Mouse (Mus musculus): ENCODE results near the gene Tmem115. TPM values are rescaled to one million over a fixed set of nuclear protein-coding genes. Genes with fewer than 3 reads are reported as not detected.
A peak's percentile ranks its signal among the peaks of the same experiment; 100 is the strongest.
"Not testable (repeated sequence)": the region's sequence is repeated elsewhere in the genome, so short reads cannot be mapped to it uniquely, and the experiment has no call there.

Tmem115 gene
- total RNA-seq, 2 experiments from 2014 or later, result 34.6 to 35.0 TPM

GRCm38 (mm10) chr9:107550491-107551116 is 16.9 kb downstream of the Tmem115 start:
- no peak for DNase-seq

DNA sequence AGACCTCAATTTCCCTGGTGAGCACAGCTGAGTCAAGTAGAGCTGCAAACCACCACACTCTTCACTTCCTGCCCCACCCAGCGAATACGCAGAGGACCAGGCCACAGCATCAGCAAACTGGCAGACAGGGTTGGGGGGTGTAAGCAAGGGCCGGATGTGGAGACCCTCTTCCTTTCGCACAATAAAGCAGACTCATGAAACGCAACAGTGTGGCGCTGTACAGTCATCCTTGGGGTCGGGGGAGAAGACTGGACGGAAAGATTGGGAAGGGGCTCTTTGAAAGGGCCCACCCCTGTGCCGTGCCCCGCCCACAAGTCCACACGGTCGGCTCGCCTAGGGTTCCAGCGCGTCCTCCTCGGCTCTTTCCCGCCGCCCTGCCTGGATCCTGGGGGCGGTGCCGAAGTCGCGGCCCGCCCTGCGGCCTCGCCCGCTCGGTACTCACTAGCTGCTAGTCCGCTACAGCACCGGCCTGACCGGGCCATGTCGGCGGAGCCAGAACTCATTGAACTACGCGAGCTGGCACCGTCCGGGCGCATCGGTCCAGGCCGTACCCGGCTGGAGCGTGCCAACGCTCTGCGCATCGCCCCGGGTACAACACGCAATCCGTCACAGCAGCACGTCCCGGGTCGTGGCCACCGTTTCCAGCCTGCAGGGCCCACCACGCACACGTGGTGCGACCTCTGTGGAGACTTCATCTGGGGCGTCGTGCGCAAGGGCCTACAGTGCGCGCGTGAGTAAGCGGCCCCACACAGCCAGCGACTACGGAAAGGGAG is 17.6 kb downstream of the Tmem115 start, which contains the start of gene Rassf1:
TSS of gene Rassf1 (plus strand) at position 439 of the 773 bp plus-strand sequence.
- no peak for DNase-seq

DNA sequence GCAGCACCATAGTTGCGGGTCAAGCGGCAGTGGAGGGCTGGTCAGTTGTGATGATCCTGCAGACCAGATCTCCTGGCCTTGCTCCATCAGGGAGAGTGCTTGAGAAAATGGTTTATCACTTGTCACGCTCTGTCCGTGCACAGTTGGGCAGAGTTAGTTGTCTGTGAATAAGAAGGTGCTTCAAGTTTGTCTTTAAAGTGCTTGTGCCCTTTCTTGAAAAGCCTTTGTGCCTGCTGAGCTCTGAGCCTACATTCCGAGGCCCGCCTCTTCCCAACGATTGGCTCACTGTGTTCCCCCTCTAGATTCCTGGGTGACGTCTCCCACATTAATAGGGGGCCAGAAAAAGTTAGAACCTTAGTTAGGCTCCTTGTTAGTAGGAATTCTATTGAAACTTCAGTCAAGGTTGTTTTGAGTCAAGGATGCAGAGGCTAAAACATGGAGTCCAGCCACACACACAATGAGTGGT is 18.2 kb downstream of the Tmem115 start:
- DNase-seq, result no peak

DNA sequence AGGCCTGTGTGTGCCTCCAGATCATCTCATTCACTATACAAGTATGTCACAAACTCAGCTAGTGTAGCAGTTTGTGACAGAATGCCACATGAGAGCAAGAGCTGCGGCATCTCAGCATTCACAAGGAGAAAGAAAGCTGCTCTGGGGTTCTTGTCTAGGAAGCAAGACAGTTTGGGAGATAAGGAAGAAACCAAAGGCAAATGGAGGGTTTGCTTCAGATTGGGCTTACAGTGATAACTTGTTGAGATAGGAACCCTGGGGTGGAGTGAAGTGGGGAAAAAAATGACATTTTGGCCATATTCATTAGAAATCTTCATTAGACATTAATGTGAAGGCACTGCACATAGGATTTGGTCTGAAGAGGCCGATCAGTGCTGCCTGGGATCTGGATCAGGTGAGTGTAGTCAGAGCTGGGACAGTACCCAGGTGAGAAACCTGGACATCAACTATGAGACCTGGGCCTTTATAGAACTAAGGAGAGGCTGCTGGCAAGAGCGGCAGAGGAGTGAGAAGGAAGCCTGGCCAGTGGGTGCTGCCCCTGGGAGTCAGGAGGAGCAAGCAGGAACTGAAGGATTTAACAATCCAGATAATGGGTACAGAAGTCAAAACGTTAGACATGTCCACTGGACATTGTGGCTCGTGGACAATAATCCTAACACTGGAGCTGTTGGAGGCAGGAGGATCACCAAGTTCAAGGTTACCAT is 19.1 kb downstream of the Tmem115 start:
- no peak for DNase-seq

DNA sequence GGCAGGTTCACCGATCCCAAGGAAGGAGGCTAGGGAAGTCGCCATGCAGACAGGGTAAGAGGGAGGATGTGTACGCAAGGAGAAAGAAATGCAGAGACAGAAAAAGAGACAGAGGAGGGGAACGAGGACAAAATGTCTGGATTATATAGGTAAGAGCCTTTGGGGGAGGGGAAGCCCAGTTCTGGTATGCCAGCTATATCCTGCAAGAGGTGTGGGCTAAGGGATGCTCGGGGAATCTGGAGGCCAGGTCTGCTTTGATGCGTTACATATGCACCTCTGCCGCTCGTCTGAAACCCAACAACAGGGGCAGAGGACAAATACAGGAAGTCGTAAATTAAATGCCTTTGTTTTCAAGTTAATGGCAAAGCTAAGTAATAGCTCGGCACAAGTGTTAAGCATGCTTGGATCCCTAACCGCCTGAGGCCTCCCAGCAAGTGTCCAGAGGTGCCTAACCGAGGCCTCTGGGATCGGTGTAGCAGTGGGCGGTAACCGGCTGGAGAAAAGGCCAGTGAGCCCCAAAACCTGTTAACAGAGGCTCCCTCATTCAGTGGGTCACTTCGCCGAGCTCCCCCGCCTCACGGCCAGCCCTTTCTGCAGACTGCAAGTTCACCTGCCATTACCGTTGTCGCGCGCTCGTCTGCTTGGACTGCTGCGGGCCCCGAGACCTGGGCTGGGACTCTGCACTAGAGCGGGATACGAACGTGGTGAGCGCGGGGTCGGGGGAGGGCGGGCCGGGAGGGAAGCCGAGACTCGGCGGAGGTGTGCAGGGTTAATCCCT is 20.0 kb downstream of the Tmem115 start:
- DNase-seq, result no peak

DNA sequence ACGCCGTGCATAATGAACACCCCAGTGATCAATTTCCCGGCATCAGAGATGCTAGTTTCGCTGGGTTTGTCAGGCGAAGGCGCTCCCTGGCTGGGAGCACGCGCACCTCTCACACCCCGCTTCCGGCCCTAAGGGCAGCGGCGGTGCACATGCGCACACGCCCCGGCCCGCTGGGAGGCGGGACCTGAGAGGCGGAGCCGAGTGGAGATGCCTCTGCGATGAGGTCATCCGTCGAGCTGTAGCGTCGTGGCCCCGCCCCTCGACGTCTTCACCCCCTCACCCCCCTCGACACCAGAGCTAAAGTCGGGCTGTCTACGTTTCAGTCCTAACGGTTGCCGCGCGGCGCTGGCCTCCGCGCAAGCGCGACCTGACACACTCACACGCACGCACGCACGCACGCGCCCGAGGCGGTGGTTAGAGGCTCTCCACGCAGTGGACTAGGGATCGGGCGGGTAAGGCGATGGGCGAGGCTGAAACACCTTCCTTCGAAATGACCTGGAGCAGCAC is 20.6 kb downstream of the Tmem115 start:
- DNase-seq, result peak; percentile 91

DNA sequence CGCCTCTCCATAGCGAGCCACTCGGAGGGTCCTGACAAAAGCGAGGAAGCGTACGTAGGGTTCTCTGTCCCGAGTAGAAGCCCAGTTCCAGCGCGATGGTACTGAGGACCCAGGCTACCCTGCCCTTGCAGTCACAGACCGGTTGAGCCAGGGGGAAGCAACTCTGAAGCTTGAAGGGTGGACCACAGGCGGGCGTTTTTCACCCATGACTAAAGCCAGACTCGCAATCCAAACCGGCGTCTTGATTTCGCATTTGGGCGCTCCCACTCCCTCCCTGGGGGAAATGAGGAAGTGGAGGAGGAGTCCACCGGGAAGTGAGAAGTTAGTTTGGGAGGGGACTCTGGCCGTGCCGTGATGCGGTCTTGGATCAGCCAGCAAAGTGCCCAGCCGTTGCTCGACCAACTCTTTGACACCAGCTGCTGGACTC is 21.3 kb downstream of the Tmem115 start:
- no peak for DNase-seq

GRCm38 (mm10) chr9:107555701-107556100 is 22.0 kb downstream of the Tmem115 start:
- DNase-seq, result no peak

GRCm38 (mm10) chr9:107556346-107556745 is 22.6 kb downstream of the Tmem115 start:
- no peak for DNase-seq

GRCm38 (mm10) chr9:107563029-107563581 is 29.4 kb downstream of the Tmem115 start, which contains the start of gene Tusc2:
TSS of gene Tusc2 (plus strand) at chr9:107563255.
- DNase-seq, result peak; percentile 94 to 95

GRCm38 (mm10) chr9:107565556-107565955 is 31.8 kb downstream of the Tmem115 start:
- DNase-seq, result not testable (repeated sequence)

- peak in 1 of 2 experiments; percentile 55 for DNase-seq
Observed at GRCm38 (mm10) chr9:107566041-107566709, 32.4 kb downstream of the Tmem115 start.

DNA sequence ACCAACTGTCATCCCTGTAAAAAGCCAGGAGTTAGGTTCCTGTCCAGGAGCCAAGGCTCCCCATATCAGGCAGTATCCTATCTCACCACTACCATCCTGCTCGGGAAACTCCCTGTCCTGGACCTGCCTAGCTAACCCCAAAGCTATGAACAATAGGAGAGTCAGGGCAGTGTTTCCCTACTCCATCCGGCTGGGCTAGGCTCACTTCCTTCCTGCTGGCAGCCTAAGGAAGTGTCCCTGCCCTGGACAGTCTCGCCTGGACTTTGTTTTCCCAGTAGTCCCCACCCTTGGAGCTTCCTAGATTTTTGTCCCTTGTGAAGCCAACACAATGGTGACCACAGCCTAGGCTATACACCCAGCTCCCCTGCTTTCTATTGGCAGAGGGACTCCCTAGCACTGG is 33.1 kb downstream of the Tmem115 start:
- no peak for DNase-seq

GRCm38 (mm10) chr9:107567702-107568319 is 34.1 kb downstream of the Tmem115 start, which contains the start of gene Hyal2:
TSS of gene Hyal2 (plus strand) at chr9:107567945.
- DNase-seq, result no peak

DNA sequence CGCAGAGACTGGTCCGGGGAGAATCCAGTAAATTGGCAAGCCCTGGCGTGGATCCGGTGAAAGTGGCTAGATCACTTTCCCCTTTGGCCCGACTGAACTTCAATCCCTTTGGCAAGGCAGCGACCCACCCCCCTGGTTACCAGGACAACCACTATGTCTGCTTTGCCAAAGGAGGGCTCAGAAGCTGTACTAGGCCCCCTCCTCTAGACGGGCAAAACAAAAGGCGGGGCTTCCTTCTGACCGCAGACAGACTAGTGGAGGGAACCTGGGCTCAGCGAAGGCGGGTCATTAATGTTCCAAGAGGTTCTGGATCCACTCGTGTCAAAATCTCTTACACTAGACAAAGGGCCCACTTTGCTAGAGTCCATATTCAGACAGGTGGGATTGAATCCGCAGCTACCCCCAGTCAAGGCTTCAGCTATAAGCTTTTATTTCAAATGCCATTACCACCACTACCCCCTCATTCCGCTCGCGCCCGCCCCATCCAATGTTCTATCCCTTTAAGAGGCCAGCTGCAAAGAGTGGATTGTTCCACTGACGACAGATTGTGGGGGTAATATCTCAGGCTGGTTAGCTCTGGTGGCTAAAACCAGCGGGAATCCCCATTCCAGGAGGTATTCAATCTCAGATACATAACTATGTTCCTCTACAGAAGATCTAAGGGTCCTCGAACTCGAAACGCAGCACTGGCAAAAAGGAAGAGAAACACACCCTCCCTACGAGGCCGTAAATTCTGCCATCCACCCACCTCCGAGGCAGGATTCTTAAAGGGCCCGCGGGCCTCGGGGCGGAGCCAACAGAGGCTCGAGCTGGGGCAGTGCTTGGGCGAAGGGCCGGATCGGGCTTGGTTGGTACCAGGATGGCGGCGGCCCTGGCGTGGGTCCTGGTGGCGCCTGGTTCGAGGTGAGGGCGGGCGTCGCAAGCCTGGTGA is 34.9 kb downstream of the Tmem115 start:
- DNase-seq, result peak; percentile 80 to 81

GRCm38 (mm10) chr9:107569270-107569669 is 35.5 kb downstream of the Tmem115 start:
- DNase-seq, result no peak

DNA sequence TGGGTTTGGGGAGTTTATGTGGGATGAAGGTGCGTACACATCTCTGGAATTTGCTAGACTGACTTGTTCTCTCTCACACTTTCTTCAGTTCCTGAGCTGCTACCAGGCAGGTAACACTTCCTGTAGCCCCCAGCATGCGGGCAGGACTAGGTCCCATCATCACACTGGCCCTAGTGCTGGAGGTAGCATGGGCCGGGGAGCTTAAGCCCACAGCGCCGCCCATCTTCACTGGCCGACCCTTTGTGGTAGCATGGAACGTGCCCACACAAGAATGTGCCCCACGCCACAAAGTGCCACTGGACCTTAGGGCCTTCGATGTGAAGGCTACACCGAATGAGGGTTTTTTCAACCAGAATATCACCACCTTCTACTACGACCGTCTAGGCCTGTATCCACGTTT is 36.3 kb downstream of the Tmem115 start:
- no peak for DNase-seq

DNA sequence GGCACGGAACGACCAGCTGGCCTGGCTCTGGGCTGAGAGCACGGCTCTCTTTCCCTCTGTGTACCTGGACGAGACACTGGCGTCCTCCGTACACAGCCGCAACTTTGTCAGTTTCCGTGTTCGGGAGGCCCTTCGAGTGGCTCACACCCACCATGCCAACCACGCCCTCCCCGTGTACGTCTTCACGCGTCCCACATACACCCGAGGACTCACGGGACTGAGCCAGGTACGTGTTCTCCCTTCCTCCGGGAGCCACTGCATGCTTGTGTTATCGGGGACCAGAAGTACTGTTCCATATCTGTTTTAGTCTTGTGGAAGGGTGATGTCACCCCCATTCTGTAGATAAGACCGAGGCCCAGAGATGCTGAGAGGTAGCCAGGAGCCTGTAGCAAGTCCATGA is 37.1 kb downstream of the Tmem115 start:
- DNase-seq, result no peak
